Mouse (Mus musculus) limb, embryonic 11.5 days (tissue): ENCODE measurements around the gene Stmn3. TPM values are rescaled to one million over a fixed set of nuclear protein-coding genes. Genes with fewer than 3 reads are reported as not detected.
A peak's percentile ranks its signal among the peaks of the same experiment; 100 is the strongest.

Source experiments
- ATAC-seq: fragments of 200-750 bp; cut with Nextera tagmentation; 2 replicates; pipeline ENCODE4 v1.8.0; 2017; ENCODE audit warnings: low read depth; ENCODE audit not compliant: insufficient number of reproducible peaks, low FRiP score, low TSS enrichment
- DNase-seq: peaks from one replicate; pipeline ENCODE4 v3.0.0-alpha.2; 2015; ENCODE audit warnings: low spot score
- H3K27ac ChIP-seq: fragments of 300-500 bp; sonication (generic); replicated peaks from 2 replicates; pipeline ENCODE4 v1.5.1; 2014; ENCODE audit warnings: low read depth, mild to moderate bottlenecking, low read length
- H3K27me3 ChIP-seq: fragments of 300-500 bp; sonication (generic); 2 replicates; pipeline ENCODE4 v1.6.1; 2014; ENCODE audit warnings: mild to moderate bottlenecking, low read length, mixed read lengths; ENCODE audit not compliant: control insufficient read depth, insufficient read depth
- H3K36me3 ChIP-seq: fragments of 300-500 bp; sonication (generic); 2 replicates; pipeline ENCODE4 v1.6.1; 2014; ENCODE audit warnings: mild to moderate bottlenecking, low read length, moderate library complexity, mixed read lengths; ENCODE audit not compliant: control insufficient read depth, insufficient read depth
- H3K4me1 ChIP-seq: fragments of 300-500 bp; sonication (generic); 2 replicates; pipeline ENCODE4 v1.6.1; 2014; ENCODE audit warnings: low read length, mixed read lengths; ENCODE audit not compliant: control insufficient read depth, insufficient read depth
- H3K4me2 ChIP-seq: fragments of 300-500 bp; sonication (generic); 2 replicates; pipeline ENCODE4 v1.6.1; 2014; ENCODE audit warnings: low read depth, mild to moderate bottlenecking, moderate library complexity; ENCODE audit not compliant: severe bottlenecking
- H3K4me3 ChIP-seq: fragments of 300-500 bp; sonication (generic); 2 replicates; pipeline ENCODE4 v1.5.1; 2014; ENCODE audit warnings: low read depth, low read length
- H3K9ac ChIP-seq: fragments of 300-500 bp; sonication (generic); 2 replicates; pipeline ENCODE4 v1.6.1; 2014; ENCODE audit warnings: mild to moderate bottlenecking, low read length
- H3K9me3 ChIP-seq: fragments of 300-500 bp; sonication (generic); 2 replicates; pipeline ENCODE4 v1.6.1; 2016; ENCODE audit warnings: low read length; ENCODE audit not compliant: control insufficient read depth
- WGBS: fragments of 180-500 bp; shearing (Covaris S2); extraction: QIAGEN DNeasy Blood & Tissue Kit; methylation state at CpG from one replicate; pipeline ENCODE4 v1.1.7; 2014; 5-methylcytosine and 5-hydroxymethylcytosine counted together
- polyA plus RNA-seq: library from polyadenylated mRNA; unstranded; fragments of >200 nt; fragmentation: Nextera tagmentation; extraction: Ambion mirVana; gene quantifications from 2 replicates; pipeline ENCODE4 v1.2.1, GENCODE M21; 2014

The Stmn3 gene
- polyA plus RNA-seq = 0.84 and 0.91 TPM in 2 replicates

DNA sequence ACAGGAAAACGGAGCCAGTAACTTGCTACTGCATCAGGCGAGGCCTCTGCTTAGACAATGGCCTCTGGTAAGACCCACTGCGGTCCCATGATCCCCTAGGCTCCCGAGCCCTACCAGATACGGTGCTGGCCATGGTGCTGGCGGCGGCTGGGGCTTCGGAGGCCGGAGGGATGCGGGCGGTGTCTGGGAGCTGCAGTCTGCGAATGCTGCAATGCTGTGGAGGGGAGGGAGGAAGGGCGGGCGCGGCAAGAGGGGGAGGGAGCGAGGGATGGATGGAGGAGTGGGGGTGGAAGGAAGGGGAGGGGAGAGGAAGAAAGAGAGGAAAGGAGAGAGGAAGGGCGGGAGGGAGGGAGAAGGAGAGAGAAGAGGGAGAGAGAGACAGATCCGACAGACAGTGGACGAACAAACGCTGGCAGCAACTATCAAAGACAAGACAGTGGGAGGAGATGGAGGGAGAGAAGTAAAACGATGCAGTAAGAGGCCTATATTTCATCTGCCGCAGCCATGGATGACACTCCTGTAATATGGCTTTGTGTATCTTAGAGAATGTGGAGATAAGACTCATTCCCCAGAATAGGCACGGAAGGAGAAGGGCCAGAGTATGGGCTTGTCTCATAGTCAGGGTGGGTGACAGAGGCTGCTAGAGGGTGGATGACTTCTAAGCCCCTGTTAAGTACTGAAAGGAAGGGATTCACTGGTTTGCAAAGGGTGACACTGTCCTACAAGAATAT, at the start of gene Stmn3:
TSS of gene Stmn3 (minus strand) at position 421 of the 731 bp plus-strand sequence.
- Histone ChIP-seq H3K4me3 (no peak within 1 kb of the TSS), H3K4me2 (peak within 1 kb of the TSS; percentile 26; the same call in 1 of the 2 replicates), H3K4me1 (no peaks in the 10 kb centered on the region; the same call in 1 of the 2 replicates), H3K36me3 (no peaks in the 10 kb centered on the region), H3K27me3 (peaks cover 36% of the 10 kb centered on the region), H3K9me3 (no peaks in the 10 kb centered on the region), H3K9ac (no peak within 1 kb of the TSS), H3K27ac (no peak within 1 kb of the TSS)
- ATAC-seq (no peak), DNase-seq (peak; percentile 85)
- WGBS = 4% methylated on average over 22 of the region's 23 CpGs

DNA sequence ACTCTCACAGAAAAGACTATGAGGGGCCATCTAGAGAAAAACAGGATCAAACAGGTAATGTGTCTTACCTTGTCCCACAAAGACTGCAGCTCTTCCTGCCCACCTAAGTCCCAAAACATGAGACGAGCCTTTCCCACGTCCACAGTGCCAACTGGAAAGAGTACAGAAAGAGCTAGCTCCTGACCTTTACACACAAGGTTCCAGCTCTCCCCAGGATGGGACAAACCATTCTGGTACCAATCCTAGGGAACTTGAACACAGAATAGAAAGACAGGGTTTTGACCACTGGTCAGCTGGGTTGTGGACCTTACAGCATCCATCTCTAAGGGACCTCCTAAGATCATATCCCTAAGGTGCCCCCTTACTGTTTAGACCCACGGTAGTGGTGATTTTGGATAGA, 49.6 kb upstream of the Stmn3 start:
- ATAC-seq = no peak
- Histone ChIP-seq H3K9ac (no peak overlapping the region), H3K27ac (no peak overlapping the region), H3K9me3 (no peaks in the 10 kb centered on the region; the same call in 1 of the 2 replicates), H3K36me3 (peaks cover 24% of the 10 kb centered on the region), H3K4me1 (peaks cover 11% of the 10 kb centered on the region), H3K4me2 (peak overlapping the region; percentile 92), H3K4me3 (peak overlapping the region; percentile 83), H3K27me3 (no peaks in the 10 kb centered on the region)
- no peak for DNase-seq
- 89% methylated on average over 3 of the region's 3 CpGs for WGBS

DNA sequence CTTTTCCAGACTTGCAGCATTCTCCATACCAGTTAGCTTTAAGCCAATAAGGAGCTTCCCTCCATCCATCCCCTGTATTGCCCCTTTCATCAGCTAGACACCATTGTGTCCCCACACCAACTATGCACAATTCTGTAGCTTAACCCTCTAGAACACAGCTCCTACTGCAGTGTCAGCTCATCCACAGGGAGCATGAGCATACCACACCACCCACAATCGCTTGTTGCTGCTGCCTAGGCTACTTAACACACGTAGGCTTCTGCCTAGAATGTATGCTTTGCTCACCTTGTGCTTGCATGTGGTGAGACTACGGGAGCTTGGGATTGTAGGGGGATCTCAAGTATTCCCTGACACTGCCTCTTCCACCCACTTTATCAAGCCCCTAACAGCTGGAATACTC, 42.5 kb upstream of the Stmn3 start:
- Histone ChIP-seq H3K4me1 (no peaks in the 10 kb centered on the region), H3K27ac (no peak overlapping the region), H3K4me2 (no peak overlapping the region), H3K9ac (no peak overlapping the region), H3K9me3 (no peaks in the 10 kb centered on the region), H3K4me3 (no peak overlapping the region), H3K27me3 (no peaks in the 10 kb centered on the region), H3K36me3 (peaks cover 43% of the 10 kb centered on the region)
- DNase-seq (no peak), ATAC-seq (no peak)
- WGBS = 77% methylated on average over 3 of the region's 3 CpGs

DNA sequence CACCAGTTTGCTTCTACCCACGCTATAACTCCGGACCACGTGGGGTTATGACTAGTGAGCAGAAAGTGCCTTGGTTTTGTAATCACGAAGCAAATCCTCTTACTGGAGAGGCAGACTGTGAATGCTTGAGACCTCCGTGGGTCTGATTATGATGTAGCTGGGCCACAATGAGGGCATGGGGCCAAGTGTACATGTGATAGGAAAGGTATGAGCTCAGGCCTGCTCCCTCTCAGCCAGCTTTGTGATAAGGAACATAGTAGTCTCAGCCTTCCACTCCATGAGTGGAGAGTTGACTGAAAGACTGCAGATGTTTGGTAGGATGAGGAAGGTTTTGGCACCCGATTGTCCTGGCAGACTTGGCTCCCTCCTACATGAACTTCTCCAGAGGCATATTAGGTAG, 28.5 kb upstream of the Stmn3 start:
- Histone ChIP-seq H3K27ac (no peak overlapping the region), H3K4me2 (no peak overlapping the region), H3K36me3 (peaks cover 18% of the 10 kb centered on the region), H3K4me1 (no peaks in the 10 kb centered on the region), H3K9me3 (no peaks in the 10 kb centered on the region), H3K9ac (no peak overlapping the region), H3K27me3 (no peaks in the 10 kb centered on the region), H3K4me3 (no peak overlapping the region)
- 93% methylated on average over 6 of the region's 6 CpGs for WGBS
- no peak for ATAC-seq
- no peak for DNase-seq

GRCm38 (mm10) chr2:181340426-181340825, 26.1 kb upstream of the Stmn3 start:
- Histone ChIP-seq H3K27ac (no peak overlapping the region), H3K27me3 (no peaks in the 10 kb centered on the region), H3K36me3 (peaks cover 17% of the 10 kb centered on the region), H3K4me3 (no peak overlapping the region), H3K9me3 (no peaks in the 10 kb centered on the region), H3K4me2 (no peak overlapping the region), H3K4me1 (no peaks in the 10 kb centered on the region), H3K9ac (no peak overlapping the region)
- DNase-seq (no peak), ATAC-seq (no peak)
- 91% methylated on average over 4 of the region's 4 CpGs for WGBS

DNA sequence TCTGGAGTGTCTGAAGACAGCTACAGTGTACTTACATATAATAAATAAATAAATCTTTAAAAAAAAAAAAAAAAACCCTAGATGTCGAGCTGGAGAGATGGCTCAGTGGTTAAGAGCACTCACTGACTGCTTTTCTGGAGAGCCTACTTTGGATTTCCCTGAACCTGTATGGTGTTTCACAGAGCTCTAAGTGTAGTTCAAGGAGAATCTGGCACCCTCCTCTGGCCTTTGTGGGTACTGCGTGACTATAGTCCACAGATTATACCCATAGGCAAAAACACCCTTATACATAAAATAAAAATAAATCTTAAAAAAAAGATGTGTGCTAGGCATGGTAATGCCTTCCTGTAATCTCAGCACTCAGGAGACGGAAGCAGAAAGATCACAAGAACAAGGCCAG, 19.7 kb upstream of the Stmn3 start:
- Histone ChIP-seq H3K4me3 (no peak overlapping the region), H3K27me3 (no peaks in the 10 kb centered on the region), H3K27ac (no peak overlapping the region), H3K36me3 (peaks cover 8% of the 10 kb centered on the region; the same call in 1 of the 2 replicates), H3K4me2 (no peak overlapping the region), H3K9ac (no peak overlapping the region), H3K9me3 (no peaks in the 10 kb centered on the region), H3K4me1 (no peaks in the 10 kb centered on the region)
- 68% methylated on average over 3 of the region's 3 CpGs for WGBS
- peak; percentile 79 for DNase-seq
- peak; percentile 47; the same call in 1 of the 2 replicates for ATAC-seq

DNA sequence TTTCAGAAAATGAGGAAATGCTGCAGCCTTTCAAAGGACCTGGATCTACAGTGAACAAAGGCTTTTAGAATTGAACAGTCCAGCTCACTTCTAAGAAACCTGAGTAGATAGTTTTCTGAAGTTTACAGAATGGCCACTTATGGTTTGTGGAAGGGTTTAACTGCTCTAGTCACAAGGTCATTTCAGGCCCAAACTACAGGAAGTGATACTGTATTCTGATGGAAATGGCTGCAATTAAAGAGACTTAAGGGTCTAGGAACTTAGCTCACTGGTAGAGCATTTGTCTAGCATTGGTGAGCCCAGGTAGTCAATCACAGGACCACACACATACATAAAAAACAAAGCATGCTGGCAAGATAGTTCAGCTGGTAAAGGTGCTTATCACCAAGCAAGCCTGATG, 18.2 kb upstream of the Stmn3 start:
- ATAC-seq (no peak), DNase-seq (no peak)
- H3K4me3 ChIP-seq = no peak overlapping the region
- H3K9me3 ChIP-seq = no peaks in the 10 kb centered on the region
- H3K4me2 ChIP-seq = no peak overlapping the region
- H3K36me3 ChIP-seq = peaks cover 11% of the 10 kb centered on the region; the same call in 1 of the 2 replicates
- H3K27me3 ChIP-seq = no peaks in the 10 kb centered on the region
- H3K9ac ChIP-seq = no peak overlapping the region
- H3K27ac ChIP-seq = no peak overlapping the region
- no peaks in the 10 kb centered on the region for H3K4me1 ChIP-seq

DNA sequence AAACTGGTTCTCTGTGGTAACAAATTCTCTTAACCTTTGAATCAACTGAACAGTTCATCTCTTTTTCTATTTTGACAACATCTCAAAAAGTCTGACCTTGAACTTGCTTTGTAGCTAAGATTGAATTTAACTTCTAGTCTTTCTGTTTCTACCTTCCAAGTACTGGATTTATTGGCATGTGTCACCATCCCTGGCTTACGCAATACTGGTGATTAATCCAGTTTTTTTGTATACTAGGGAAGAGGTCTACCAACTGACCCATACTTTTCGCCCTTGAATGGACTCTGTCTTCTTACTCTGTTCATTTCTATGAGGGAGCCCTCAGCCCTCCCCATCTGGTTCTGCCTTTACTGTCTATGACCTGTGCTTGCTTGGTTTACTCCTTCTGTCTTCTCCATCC, 11.8 kb upstream of the Stmn3 start:
- Histone ChIP-seq H3K9me3 (no peaks in the 10 kb centered on the region), H3K4me2 (no peak overlapping the region), H3K36me3 (peaks cover 18% of the 10 kb centered on the region), H3K4me1 (no peaks in the 10 kb centered on the region), H3K4me3 (no peak overlapping the region), H3K9ac (no peak overlapping the region), H3K27ac (no peak overlapping the region), H3K27me3 (no peaks in the 10 kb centered on the region)
- 93% methylated on average over 2 of the region's 2 CpGs for WGBS
- ATAC-seq = no peak
- DNase-seq = no peak
